Mouse (Mus musculus) liver, embryonic 15.5 days (tissue): ENCODE results near the gene Rtf2. TPM values are rescaled to one million over a fixed set of nuclear protein-coding genes. Genes with fewer than 3 reads are reported as not detected.

ENCODE experiments used
- ATAC-seq: fragments of 200-750 bp; cut with Nextera tagmentation; 2 replicates; pipeline ENCODE4 v1.8.0; 2017; ENCODE audit warnings: moderate number of reproducible peaks, mild to moderate bottlenecking, moderate library complexity; ENCODE audit not compliant: insufficient read depth
- H3K27ac ChIP-seq: fragments of 300-500 bp; sonication (generic); replicated peaks from 2 replicates; pipeline ENCODE4 v1.5.1; 2015; ENCODE audit warnings: mild to moderate bottlenecking, inconsistent platforms
- H3K27me3 ChIP-seq: fragments of 300-500 bp; sonication (generic); 2 replicates; pipeline ENCODE4 v1.6.1; 2015; ENCODE audit warnings: mild to moderate bottlenecking, inconsistent platforms
- H3K36me3 ChIP-seq: fragments of 300-500 bp; sonication (generic); replicated peaks from 2 replicates; pipeline ENCODE4 v1.6.1; 2015; ENCODE audit warnings: moderate library complexity, mild to moderate bottlenecking, inconsistent platforms
- H3K4me1 ChIP-seq: fragments of 300-500 bp; sonication (generic); replicated peaks from 2 replicates; pipeline ENCODE4 v1.6.1; 2015; ENCODE audit warnings: inconsistent platforms
- H3K4me2 ChIP-seq: fragments of 300-500 bp; sonication (generic); 2 replicates; pipeline ENCODE4 v1.6.1; 2015; ENCODE audit warnings: moderate library complexity, mild to moderate bottlenecking, inconsistent platforms
- H3K4me3 ChIP-seq: fragments of 300-500 bp; sonication (generic); replicated peaks from 2 replicates; pipeline ENCODE4 v1.5.1; 2015; ENCODE audit warnings: mild to moderate bottlenecking, inconsistent platforms
- H3K9ac ChIP-seq: fragments of 300-500 bp; sonication (generic); 2 replicates; pipeline ENCODE4 v1.6.1; 2015; ENCODE audit warnings: moderate library complexity, mild to moderate bottlenecking, inconsistent platforms
- H3K9me3 ChIP-seq: fragments of 300-500 bp; sonication (generic); replicated peaks from 2 replicates; pipeline ENCODE4 v1.6.1; 2016; ENCODE audit warnings: inconsistent platforms
- WGBS: fragments of 180-500 bp; shearing (Covaris S2); methylation state at CpG from one replicate; pipeline ENCODE4 v1.1.7; 2015; ENCODE audit warnings: mixed read lengths; ENCODE audit not compliant: insufficient replicate concordance; 5-methylcytosine and 5-hydroxymethylcytosine counted together
- polyA plus RNA-seq: library from polyadenylated mRNA; unstranded; fragments of >200 nt; fragmentation: Nextera tagmentation; extraction: Ambion mirVana; gene quantifications from 2 replicates; pipeline ENCODE4 v1.2.1, GENCODE M21; 2015

Rtf2 gene
- polyA plus RNA-seq, 1 experiment from 2014 or later, result 41.4 TPM

DNA sequence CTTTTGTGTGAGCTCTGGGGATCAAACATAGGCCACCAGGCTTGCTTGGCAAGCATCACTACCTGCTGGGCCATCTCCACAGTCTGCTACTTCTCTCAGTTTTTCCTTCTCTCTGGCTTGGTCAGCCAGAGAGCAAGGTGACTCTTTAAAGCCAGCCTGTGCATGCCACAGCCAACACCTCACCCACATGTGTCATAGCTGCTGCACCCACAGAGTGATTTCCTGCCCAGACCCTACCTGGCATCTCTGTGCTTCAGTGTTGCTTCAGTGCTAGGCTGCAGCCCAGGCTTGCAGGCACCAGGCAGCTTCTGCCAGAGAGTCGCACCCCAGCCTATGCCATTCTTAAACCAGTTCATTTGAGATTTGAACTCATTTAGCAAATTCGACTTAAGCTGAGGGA lies 32.9 kb upstream of the Rtf2 start:
- no peak for ATAC-seq
- Histone ChIP-seq H3K9ac (no peak overlapping the region), H3K9me3 (no peaks in the 10 kb centered on the region), H3K27me3 (no peaks in the 10 kb centered on the region), H3K4me1 (peaks cover 6% of the 10 kb centered on the region; the same call in 1 of the 2 replicates), H3K4me3 (no peak overlapping the region), H3K27ac (no peak overlapping the region), H3K4me2 (no peak overlapping the region), H3K36me3 (no peaks in the 10 kb centered on the region)
- 59% methylated on average over 2 of the region's 2 CpGs for WGBS

DNA sequence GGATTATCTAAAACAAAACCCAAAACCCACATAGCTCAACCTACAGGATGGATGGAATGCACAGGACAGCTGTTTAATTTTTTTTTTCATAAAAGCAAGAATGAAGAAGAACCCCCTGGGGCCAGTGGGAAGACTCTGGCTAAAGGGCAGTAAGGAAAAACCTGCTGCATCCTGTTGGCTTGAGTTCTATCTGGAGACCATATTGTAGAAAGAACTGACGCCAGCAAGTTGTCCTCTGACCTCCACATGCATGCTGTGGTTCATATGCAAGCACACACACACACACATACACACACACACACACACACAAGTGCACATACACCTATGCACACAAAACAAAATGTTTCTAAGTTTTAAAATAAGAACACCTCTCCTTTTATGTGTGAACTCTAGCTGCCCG lies 29.7 kb upstream of the Rtf2 start:
- Histone ChIP-seq H3K9me3 (no peaks in the 10 kb centered on the region), H3K9ac (no peak overlapping the region), H3K4me3 (no peak overlapping the region), H3K27ac (no peak overlapping the region), H3K36me3 (no peaks in the 10 kb centered on the region), H3K27me3 (no peaks in the 10 kb centered on the region), H3K4me1 (peaks cover 16% of the 10 kb centered on the region; the same call in 1 of the 2 replicates), H3K4me2 (no peak overlapping the region)
- no peak for ATAC-seq
- 52% methylated on average over 2 of the region's 2 CpGs for WGBS

DNA sequence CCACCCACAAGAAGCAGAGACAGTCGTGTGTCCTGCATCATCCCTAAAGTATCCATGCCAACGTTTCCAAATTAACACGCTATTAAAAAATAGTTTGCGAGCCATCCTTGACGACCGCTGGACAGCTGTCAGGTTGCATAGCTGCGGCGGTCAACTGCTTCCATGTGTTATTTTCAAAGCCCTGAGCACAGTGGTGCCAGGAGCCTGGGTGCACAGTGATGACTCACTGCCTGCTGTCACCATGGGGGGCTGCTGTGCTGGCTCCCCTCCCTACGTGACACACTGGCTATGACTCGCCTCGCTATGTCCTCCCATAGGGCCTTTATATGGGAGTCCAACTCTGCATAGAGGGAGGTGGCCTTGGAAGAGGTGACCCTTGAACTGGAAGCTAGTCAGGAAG lies 29.3 kb upstream of the Rtf2 start:
- Histone ChIP-seq H3K4me3 (no peak overlapping the region), H3K9me3 (no peaks in the 10 kb centered on the region), H3K27me3 (no peaks in the 10 kb centered on the region), H3K27ac (no peak overlapping the region), H3K4me1 (peaks cover 16% of the 10 kb centered on the region; the same call in 1 of the 2 replicates), H3K9ac (no peak overlapping the region), H3K36me3 (no peaks in the 10 kb centered on the region), H3K4me2 (no peak overlapping the region)
- 75% methylated on average over 11 of the region's 11 CpGs for WGBS
- no peak for ATAC-seq

DNA sequence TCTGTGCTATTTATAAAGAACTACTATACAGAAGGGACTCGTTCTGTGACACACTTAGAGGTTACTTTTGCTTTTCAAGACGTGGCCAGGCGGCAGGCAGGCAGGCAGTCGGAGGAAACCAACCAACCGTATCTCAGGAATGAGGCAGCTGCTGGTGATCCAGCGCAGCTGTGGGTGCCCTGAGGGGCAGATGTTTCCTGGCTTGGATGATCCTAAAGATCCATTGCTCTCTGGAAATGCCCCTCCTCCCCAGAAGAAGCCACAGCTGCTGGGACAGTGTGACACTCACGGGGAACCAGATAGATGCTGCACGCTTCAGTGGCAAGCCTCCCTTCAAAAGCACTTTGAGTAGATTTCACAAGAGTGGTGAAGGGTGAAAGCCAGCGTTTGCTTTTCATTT lies 27.9 kb upstream of the Rtf2 start:
- Histone ChIP-seq H3K9me3 (no peaks in the 10 kb centered on the region), H3K27ac (no peak overlapping the region), H3K27me3 (no peaks in the 10 kb centered on the region), H3K4me1 (peaks cover 16% of the 10 kb centered on the region; the same call in 1 of the 2 replicates), H3K4me3 (no peak overlapping the region), H3K9ac (no peak overlapping the region), H3K36me3 (no peaks in the 10 kb centered on the region), H3K4me2 (no peak overlapping the region; the same call in 1 of the 2 replicates)
- no peak for ATAC-seq
- 7% methylated on average over 9 of the region's 9 CpGs for WGBS

DNA sequence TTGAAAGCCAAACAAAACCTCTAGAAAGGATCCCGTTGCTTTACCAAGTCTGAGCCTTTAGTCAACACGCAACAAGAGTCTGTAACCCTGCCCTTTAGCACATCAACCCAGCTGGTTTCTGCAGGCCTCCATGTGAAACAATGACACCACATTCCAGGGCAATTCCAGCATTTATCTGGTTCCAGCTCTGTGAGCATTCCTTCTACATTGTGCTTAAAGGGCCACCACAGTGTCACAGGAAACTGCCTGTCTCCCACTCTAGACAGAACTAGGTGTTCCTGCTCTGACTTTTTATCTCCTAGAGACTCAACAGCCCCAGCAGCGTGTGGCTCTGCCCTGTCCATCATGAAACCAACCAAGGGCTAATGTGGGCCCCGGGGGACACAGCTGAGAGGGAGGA lies 27.1 kb upstream of the Rtf2 start:
- no peak overlapping the region for H3K4me2 ChIP-seq
- H3K4me3 ChIP-seq, result no peak overlapping the region
- no peaks in the 10 kb centered on the region for H3K9me3 ChIP-seq
- H3K36me3 ChIP-seq, result no peaks in the 10 kb centered on the region
- ATAC-seq, result 0 out of 2 replicates have a peak, but pooled peaks have one; percentile 34
- WGBS, result 30% methylated on average over 4 of the region's 4 CpGs
- no peaks in the 10 kb centered on the region for H3K27me3 ChIP-seq
- H3K4me1 ChIP-seq, result peaks cover 16% of the 10 kb centered on the region; the same call in 1 of the 2 replicates
- H3K9ac ChIP-seq, result no peak overlapping the region
- H3K27ac ChIP-seq, result no peak overlapping the region

DNA sequence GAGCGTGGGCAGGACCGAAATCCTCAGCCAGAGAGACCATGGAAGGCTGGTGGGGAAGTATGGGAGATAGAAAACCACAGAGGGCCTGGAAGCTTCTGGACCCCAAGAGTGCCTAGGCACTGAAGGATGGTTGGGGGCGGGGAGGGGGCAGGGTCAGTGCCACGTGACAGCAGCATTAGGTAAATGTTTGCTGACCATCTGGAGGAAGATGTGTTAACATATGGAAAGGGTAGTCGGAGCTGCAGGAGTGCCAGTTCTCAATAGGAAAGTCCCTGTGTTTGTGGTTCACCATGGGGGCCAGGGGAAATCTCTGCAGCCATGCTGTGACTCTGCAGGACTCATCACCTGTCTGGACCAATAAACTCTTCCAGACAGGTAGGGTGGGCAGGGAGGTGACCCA lies 26.5 kb upstream of the Rtf2 start:
- no peaks in the 10 kb centered on the region for H3K9me3 ChIP-seq
- no peak overlapping the region for H3K9ac ChIP-seq
- H3K4me1 ChIP-seq, result peaks cover 16% of the 10 kb centered on the region; the same call in 1 of the 2 replicates
- H3K36me3 ChIP-seq, result no peaks in the 10 kb centered on the region
- H3K27me3 ChIP-seq, result no peaks in the 10 kb centered on the region
- no peak overlapping the region for H3K27ac ChIP-seq
- H3K4me2 ChIP-seq, result no peak overlapping the region
- ATAC-seq, result no peak
- WGBS, result 40% methylated on average over 5 of the region's 5 CpGs
- H3K4me3 ChIP-seq, result no peak overlapping the region

DNA sequence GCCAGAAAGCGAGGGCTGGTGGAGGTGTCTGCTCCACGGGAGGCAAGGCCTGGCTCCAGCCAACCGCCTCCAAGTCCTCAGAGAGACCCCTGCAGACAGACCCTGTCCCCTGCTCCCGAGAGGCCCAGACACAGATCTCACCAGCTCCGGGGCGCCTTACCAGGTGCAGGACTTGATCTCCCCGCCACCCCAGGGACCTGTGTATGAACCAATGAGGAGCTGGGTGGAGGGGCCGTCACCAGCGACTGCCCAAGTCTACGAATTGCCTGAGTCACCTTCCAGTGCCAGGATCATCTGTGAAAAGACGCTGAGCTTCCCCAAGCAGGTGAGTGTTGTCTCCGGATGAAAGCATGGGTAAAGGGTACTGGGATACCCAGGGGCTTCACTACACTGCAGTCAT lies 24.1 kb upstream of the Rtf2 start:
- WGBS, result 62% methylated on average over 12 of the region's 12 CpGs
- H3K4me1 ChIP-seq, result peaks cover 16% of the 10 kb centered on the region; the same call in 1 of the 2 replicates
- H3K4me2 ChIP-seq, result no peak overlapping the region
- no peaks in the 10 kb centered on the region for H3K36me3 ChIP-seq
- no peak overlapping the region for H3K9ac ChIP-seq
- no peaks in the 10 kb centered on the region for H3K27me3 ChIP-seq
- H3K9me3 ChIP-seq, result no peaks in the 10 kb centered on the region
- ATAC-seq, result no peak
- no peak overlapping the region for H3K4me3 ChIP-seq
- no peak overlapping the region for H3K27ac ChIP-seq

DNA sequence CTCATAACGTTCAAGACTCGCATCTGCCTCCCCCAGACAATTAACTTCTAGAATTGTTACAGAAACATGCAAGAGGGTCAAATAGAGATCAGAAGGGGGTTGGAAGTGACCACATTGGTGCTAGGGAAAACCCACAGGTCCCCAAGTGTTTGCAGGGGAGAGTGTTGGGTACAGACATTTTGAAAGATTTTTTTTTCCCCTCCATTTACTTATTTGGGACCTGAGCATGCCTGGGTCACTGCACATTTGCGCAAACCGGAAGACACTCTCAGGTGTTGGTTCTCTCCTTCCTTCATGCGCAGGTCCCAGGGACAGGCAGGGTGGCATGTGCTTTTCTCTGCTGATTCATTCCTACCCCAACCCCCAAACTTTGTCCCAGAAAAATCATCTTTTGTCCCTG lies 23.5 kb upstream of the Rtf2 start:
- no peak overlapping the region for H3K4me3 ChIP-seq
- H3K4me2 ChIP-seq, result no peak overlapping the region
- 72% methylated on average over 5 of the region's 5 CpGs for WGBS
- H3K27ac ChIP-seq, result no peak overlapping the region
- no peak for ATAC-seq
- H3K27me3 ChIP-seq, result no peaks in the 10 kb centered on the region
- H3K9me3 ChIP-seq, result no peaks in the 10 kb centered on the region
- peaks cover 13% of the 10 kb centered on the region; the same call in 1 of the 2 replicates for H3K4me1 ChIP-seq
- no peaks in the 10 kb centered on the region for H3K36me3 ChIP-seq
- no peak overlapping the region for H3K9ac ChIP-seq

DNA sequence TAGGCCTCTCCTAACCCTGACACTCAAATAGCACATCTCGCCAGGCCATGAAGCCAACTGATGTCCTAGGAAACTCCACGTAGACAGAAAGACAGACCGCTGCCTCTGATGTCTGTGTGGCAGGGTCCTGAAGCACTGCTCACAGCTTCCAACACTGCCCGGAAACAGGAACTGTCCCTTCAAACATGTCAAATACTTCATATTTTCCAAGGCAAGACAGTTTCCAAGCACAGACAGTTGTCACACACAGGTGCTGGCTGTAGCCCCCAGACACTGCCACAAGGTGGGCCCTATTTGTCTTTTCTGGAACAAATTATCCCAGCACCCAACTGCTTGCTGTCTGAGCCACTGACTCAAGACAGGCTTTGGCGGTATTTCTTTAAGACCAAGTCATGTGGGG lies 22.1 kb upstream of the Rtf2 start:
- Histone ChIP-seq H3K4me2 (no peak overlapping the region), H3K4me3 (no peak overlapping the region), H3K9me3 (no peaks in the 10 kb centered on the region), H3K9ac (no peak overlapping the region), H3K27ac (no peak overlapping the region), H3K36me3 (no peaks in the 10 kb centered on the region), H3K27me3 (no peaks in the 10 kb centered on the region), H3K4me1 (peaks cover 7% of the 10 kb centered on the region; the same call in 1 of the 2 replicates)
- ATAC-seq, result no peak
- 72% methylated on average over 5 of the region's 5 CpGs for WGBS

DNA sequence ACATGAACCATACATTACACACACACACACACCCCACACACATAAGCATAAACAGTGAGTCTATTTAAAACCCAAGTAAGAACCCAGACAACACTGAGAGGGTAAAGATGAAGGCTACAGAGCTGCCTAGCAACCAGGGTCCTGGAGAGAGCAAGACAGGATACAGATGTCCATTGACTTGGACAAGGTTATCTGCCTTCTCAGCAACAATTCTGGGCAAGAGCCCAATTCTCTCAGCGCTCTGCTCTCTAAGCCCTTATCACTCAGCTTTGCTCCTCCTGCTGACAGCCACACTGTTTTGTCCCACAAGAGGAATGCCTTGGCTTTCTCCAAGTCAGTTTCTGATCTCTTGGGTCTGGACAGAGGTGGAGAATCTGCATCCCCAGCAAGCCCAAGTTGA lies 9.7 kb upstream of the Rtf2 start:
- Histone ChIP-seq H3K4me2 (no peak overlapping the region), H3K27me3 (no peaks in the 10 kb centered on the region), H3K9me3 (no peaks in the 10 kb centered on the region), H3K27ac (no peak overlapping the region), H3K9ac (no peak overlapping the region), H3K4me1 (no peaks in the 10 kb centered on the region), H3K4me3 (no peak overlapping the region), H3K36me3 (no peaks in the 10 kb centered on the region)
- 41% methylated on average over 1 of the region's 1 CpGs for WGBS
- 0 out of 2 replicates have a peak, but pooled peaks have one; percentile 54 for ATAC-seq

DNA sequence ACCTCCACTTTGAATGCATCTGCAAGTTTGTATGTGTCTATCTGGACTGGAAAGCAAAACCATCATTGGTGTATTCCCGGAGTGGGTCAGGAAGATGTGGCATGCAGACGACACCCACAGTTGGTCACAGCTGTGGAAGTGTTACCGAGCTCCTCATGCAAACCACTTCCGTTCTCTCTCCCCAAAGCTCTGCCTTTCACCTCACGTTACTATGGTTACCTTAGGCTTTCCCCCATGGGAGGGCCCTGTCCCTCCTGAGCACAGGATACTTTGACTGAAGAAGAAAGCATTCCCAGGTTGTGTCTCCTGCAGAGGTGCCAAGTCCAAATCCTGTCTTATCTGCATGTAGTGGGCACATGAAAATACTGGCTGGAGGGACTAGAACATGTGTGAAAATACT lies 6.6 kb upstream of the Rtf2 start:
- WGBS, result 24% methylated on average over 5 of the region's 5 CpGs
- H3K27me3 ChIP-seq, result no peaks in the 10 kb centered on the region
- H3K4me3 ChIP-seq, result no peak overlapping the region
- no peak overlapping the region for H3K4me2 ChIP-seq
- ATAC-seq, result no peak
- no peaks in the 10 kb centered on the region for H3K9me3 ChIP-seq
- no peaks in the 10 kb centered on the region for H3K36me3 ChIP-seq
- no peak overlapping the region for H3K27ac ChIP-seq
- no peak overlapping the region for H3K9ac ChIP-seq
- H3K4me1 ChIP-seq, result peaks cover 6% of the 10 kb centered on the region; the same call in 1 of the 2 replicates

DNA sequence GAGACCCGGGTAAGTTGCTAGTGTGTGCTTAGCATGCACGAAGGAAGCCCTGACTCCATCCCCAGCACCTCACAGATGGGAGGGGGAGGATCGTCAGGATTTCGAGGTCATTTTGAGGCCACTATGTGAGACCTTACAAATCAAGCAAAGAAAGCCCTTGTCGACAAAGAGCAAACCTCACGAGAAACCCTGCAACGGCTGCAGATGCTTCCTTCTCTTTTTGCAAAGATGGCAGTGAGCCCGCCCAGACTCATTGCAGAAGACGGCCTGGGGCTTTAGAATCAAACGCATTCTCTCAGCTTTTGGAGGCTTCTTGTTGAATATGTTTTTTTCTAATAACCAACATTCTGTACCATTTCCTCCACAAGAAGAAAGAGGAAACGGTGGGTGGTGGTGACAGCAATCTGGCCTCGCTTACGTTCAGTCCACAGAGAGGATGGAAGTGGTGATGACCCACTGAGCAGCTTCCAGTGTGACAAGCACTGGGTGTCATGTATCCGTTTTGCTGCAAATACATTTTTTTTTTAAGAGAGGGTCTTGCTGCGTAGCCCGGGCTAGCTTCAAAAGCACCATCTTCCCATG lies 2.9 kb upstream of the Rtf2 start:
- Histone ChIP-seq H3K9ac (no peak overlapping the region), H3K4me2 (no peak overlapping the region), H3K27me3 (no peaks in the 10 kb centered on the region), H3K27ac (no peak overlapping the region), H3K9me3 (no peaks in the 10 kb centered on the region), H3K36me3 (no peaks in the 10 kb centered on the region), H3K4me1 (peaks cover 34% of the 10 kb centered on the region), H3K4me3 (no peak overlapping the region)
- no peak for ATAC-seq
- WGBS, result 22% methylated on average over 16 of the region's 16 CpGs
